Mouse (Mus musculus): ENCODE measurements around the gene Snrnp25.

Snrnp25 gene

GRCm38 (mm10) chr11:32205058-32205873 is at the start of gene Snrnp25:
TSS of gene Snrnp25 (plus strand) at chr11:32205415.
- peak; percentile 96 for DNase-seq

GRCm38 (mm10) chr11:32156854-32157630 is 48.2 kb upstream of the Snrnp25 start:
- DNase-seq = no peak

GRCm38 (mm10) chr11:32157791-32158594 is 47.2 kb upstream of the Snrnp25 start:
- DNase-seq = no peak

- no peak for DNase-seq
These were observed 46.0 kb upstream of the Snrnp25 start for GRCm38 (mm10) chr11:32159176-32159575.

- DNase-seq = no peak
These were observed 44.9 kb upstream of the Snrnp25 start for GRCm38 (mm10) chr11:32160341-32160740.

GRCm38 (mm10) chr11:32161500-32161899 is 43.7 kb upstream of the Snrnp25 start:
- no peak for DNase-seq

- DNase-seq = peak; percentile 95
These were observed 43.1 kb upstream of the Snrnp25 start for GRCm38 (mm10) chr11:32161922-32162804.

GRCm38 (mm10) chr11:32166683-32167082 is 38.5 kb upstream of the Snrnp25 start:
- DNase-seq = no peak

GRCm38 (mm10) chr11:32178506-32178905 is 26.7 kb upstream of the Snrnp25 start:
- no peak for DNase-seq

GRCm38 (mm10) chr11:32181246-32181645 is 24.0 kb upstream of the Snrnp25 start:
- DNase-seq = no peak

- DNase-seq = peak; percentile 76
These were observed 23.0 kb upstream of the Snrnp25 start for GRCm38 (mm10) chr11:32181973-32182868.

- DNase-seq = no peak
These were observed 20.7 kb upstream of the Snrnp25 start for GRCm38 (mm10) chr11:32184469-32184868.

GRCm38 (mm10) chr11:32186031-32186430 is 19.2 kb upstream of the Snrnp25 start:
- no peak for DNase-seq

- DNase-seq = no peak
These were observed 18.0 kb upstream of the Snrnp25 start for GRCm38 (mm10) chr11:32187256-32187655.

- DNase-seq = no peak
These were observed 16.3 kb upstream of the Snrnp25 start for GRCm38 (mm10) chr11:32188881-32189280.

GRCm38 (mm10) chr11:32189434-32189833 is 15.8 kb upstream of the Snrnp25 start:
- DNase-seq = no peak

GRCm38 (mm10) chr11:32190119-32190518 is 15.1 kb upstream of the Snrnp25 start:
- no peak for DNase-seq

- no peak for DNase-seq
These were observed 14.6 kb upstream of the Snrnp25 start for GRCm38 (mm10) chr11:32190603-32191110.

- DNase-seq = no peak
These were observed 12.1 kb upstream of the Snrnp25 start for GRCm38 (mm10) chr11:32193156-32193555.

GRCm38 (mm10) chr11:32194086-32194485 is 11.1 kb upstream of the Snrnp25 start:
- DNase-seq = no peak

- no peak for DNase-seq
These were observed 10.6 kb upstream of the Snrnp25 start for GRCm38 (mm10) chr11:32194626-32195025.

Data from thymus, postnatal 25 days (tissue).